Mouse (Mus musculus) left cerebral cortex, postnatal 36 days (tissue): ENCODE results near the gene Esrrg. TPM values are rescaled to one million over a fixed set of nuclear protein-coding genes. Genes with fewer than 3 reads are reported as not detected.

Source experiments
- DNase-seq, 2 experiments: peaks; one replicate each; pipeline ENCODE4 v3.0.0; 2021 to 2022; ENCODE audit warnings: low spot score in 2 of 2, mixed read lengths in 1 of 2
- intact Hi-C: fragments of 180-260 bp; cut with DNase I; formaldehyde crosslinking; loops from one replicate; pipeline ENCODE4 v1.15.1; 2025
- total RNA-seq, 2 experiments: library from RNA; stranded (reverse); gene quantifications; 2 replicates each; pipeline ENCODE4 v1.2.3; 2021

Gene Esrrg
- 10 to 100 TPM; 29.8 to 30.6 TPM for total RNA-seq

DNA sequence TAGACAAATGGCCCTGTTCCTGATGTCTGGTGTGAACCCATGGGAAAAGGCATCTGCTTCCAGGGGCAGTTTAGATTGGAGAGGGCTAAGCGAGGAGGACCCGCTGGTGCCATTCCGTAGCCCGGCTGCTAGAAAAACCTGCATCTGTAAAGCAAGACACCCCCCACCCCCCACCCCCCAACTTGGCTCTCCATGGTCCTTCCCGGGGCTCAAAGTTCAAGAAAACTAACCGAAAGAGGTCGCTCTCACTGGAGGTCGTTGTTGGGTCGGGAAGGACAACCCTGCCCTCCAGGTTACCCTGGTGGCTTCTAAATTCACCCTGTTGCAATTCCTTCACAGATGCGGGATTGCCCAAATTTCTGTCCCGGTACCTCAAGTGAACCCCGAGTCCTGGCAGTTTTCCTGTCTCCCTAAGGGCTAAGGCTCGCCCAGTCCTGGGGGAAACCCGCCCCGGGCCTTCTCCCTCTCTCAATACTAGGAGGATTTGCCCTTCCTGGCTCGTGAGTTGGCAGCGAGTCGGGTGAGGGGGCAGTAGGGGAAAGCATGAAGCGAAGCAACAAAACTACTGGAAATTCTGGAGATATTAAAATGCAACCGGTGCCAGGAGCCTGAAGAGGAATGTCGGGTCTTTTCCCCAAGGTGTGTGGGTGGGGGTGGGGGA is at the start of gene Esrrg:
TSS of gene Esrrg (plus strand) at position 531 of the 661 bp plus-strand sequence.
- no peak for DNase-seq

DNA sequence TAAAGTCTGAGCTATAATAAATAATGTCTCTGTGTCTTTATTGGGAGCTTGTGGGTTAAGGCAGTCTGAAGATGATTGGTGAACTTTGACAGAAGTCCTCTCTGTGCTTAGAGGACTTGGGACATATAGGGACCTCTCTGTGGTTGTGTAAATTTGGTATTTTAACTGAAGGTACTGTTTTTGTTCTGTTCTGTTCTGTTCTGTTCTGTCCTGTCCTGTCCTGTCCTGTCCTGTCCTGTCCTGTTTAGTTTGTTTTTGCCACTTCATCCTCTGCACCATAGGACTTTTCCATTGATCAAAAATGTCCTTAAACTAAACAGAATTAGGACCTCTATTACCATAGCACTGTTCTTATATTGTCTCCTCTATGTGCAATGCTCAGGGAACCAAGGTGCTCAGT is 24.6 kb upstream of the Esrrg start:
- no peak for DNase-seq
- intact Hi-C loops: no loop called here

More for the DNA sequence above, at the start of gene Esrrg:
- intact Hi-C loops: no loop called here

DNA sequence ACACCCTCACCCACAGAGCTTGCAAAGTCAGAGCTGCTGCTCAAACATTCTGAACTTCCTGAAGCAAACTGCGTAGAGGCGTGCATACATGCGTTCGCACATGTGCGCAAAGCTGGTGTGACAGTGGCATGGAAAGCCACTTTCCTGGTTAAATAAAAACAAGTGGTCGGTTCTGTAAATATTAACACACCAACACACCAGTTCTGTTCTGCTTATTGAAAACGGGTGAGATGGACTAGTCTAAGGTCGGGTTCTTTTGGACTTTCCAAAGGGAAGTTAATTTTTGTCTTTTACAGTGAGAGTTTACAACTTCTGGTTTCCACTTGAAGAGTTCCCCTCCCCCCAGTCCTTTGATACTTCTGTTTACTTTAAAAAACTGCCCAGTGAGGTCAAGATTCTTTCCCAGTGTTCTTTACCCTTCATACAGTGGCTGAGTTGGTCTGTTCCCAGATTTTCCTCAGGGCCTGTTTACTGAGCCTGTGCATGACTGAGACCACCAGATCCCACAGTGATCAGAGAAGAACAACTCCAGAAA is 22.0 kb upstream of the Esrrg start:
- intact Hi-C loops: no loop called here
- no peak for DNase-seq

DNA sequence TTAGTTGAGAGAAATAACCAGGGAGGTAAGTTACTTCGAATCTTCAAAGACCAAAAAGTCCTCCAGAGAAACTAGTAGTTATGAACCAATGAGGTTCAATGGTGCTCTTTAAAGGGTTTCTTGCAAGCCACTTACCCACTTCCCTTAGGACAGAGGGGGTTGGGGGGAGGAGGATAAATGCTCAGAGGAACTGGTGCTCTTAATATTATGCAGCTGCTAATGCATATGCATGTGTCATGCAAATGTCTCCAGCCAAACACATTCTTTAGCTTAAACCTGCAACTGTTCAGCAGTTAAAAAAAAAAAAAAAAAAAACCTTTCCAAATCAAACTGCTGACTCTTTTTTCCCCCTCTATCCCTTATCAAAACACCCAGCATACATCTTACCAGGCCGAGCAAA is 5.6 kb upstream of the Esrrg start:
- intact Hi-C loops: no loop called here

DNA sequence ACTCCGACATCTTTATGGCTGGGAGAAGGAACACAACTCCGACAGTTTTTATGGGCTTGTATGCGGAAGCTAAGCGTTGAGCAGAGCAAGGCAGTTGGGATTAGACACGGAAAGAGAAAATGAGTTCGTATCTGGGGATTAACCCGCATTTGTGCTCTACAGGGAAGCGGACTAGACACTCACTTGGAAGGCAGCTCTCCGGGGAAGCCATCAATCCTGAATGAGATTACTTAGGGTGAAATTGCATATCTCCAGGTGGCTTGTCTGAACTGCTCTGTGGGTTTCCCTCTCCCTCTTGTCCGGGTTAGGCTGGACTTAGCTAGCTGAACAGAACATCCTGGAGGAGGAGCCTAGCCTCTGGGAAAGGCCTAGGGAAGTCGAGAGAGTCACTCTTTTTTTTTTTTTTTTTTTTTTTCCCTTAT is 4.5 kb upstream of the Esrrg start:
- intact Hi-C loops: no loop called here
- DNase-seq: no peak

More for the DNA sequence above, 5.6 kb upstream of the Esrrg start:
- no peak for DNase-seq

DNA sequence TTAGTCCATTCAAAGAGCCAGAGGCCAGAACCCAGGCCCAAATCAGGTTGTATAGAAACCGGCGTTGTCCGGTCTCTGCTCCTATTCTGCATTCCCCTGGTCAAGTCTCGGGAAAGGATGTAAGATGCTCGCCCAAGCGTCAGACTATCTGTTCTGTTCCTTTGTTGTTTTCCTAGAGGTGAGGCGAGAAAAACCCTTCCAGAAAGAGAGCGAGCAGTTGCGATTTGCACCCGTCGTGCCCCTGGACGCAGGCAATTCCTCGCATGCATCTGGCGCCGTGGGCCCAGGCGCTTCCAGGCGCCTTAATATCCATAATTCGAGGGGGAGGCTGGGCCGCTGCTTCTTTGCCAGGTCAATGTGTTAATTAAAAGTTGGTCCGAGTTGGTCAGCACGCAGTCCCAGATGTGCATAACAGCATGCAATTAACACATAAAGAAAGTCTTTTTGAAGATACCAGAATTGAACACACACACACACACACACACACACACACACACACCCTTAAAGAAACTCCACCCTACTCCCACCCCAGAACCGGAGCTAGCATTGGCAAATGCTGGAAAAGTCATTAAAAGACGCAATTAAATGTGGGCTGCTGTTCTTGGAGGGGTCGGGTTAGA is 3.8 kb upstream of the Esrrg start:
- no peak for DNase-seq
- intact Hi-C loops: no loop called here

DNA sequence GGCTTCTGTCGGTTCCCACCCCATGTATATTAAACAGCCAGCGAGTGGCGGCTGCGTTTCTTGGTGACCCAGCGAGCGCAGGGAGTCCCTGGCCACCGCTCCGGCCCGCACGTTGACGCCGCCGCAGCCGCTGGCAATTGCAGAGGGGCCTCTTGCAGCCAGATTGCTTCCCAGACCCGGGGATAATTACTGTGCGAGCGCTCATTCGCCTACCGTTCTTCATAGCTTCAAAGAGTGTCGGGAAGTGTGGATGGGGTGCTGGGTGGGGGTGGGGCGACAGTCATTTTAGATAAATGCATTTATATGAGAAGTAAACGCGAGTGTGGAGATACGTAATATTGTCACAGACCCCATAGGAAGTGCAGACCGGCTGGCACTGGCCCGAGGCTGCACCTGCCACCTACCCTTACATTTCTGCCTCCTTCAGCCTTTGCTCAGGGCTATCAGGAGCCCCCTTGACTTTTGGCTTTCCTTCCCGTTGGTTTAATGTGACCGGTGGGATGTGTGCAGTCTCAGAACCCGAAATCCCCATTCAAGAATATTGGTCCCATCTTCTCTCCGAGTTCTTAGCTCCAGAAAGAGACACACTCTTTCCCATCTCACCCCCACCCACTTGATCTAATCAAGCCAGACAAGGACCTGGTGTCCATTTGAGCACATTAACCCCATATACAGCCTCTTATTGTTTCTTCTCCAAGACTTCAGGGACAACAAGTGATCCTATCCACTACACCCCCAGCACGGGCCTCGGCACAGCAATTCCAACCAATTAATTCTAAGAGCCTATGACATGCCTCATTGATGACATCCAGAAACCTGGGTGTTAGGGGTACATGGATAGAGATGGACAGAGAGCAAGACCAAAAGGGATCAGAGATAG is 3.0 kb upstream of the Esrrg start:
- intact Hi-C loops: no loop called here
- no peak for DNase-seq

DNA sequence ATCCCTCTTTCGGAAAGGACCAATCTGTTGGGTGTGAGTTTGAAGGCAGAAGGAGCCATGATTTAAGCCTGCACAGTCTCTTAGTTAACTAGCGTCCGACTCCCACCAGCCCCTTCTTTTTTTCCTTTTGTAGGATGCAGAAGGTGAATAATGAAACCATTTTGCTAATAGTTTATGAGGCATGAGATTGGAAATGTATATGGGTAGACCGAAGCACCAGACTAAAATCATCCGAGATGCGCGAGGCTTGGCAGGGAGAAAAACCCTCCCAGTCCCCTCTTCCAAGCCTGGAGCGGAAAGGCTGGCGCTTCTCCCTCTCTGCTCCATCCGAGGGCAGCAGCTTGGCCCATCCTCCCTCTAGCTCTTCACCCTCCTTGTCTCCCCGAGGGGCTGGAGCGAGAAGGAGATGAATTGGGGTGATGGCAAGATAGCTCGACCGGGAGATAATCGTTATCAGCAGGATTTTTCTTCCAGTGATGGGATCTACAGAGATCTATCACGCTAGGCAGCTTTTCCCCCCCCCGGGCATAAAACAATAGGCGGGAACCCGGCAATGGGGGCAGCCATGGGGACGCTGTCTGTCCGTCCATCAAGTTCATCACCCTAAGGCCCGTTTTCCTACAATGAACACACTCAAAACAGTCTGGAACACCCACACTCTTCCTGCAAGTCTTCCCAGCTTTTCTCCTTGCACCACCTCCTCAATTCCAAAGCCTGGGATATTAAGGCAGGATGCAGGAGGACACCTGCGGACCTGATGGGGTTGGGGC is 2.1 kb upstream of the Esrrg start:
- no peak for DNase-seq
- intact Hi-C loops: no loop called here

DNA sequence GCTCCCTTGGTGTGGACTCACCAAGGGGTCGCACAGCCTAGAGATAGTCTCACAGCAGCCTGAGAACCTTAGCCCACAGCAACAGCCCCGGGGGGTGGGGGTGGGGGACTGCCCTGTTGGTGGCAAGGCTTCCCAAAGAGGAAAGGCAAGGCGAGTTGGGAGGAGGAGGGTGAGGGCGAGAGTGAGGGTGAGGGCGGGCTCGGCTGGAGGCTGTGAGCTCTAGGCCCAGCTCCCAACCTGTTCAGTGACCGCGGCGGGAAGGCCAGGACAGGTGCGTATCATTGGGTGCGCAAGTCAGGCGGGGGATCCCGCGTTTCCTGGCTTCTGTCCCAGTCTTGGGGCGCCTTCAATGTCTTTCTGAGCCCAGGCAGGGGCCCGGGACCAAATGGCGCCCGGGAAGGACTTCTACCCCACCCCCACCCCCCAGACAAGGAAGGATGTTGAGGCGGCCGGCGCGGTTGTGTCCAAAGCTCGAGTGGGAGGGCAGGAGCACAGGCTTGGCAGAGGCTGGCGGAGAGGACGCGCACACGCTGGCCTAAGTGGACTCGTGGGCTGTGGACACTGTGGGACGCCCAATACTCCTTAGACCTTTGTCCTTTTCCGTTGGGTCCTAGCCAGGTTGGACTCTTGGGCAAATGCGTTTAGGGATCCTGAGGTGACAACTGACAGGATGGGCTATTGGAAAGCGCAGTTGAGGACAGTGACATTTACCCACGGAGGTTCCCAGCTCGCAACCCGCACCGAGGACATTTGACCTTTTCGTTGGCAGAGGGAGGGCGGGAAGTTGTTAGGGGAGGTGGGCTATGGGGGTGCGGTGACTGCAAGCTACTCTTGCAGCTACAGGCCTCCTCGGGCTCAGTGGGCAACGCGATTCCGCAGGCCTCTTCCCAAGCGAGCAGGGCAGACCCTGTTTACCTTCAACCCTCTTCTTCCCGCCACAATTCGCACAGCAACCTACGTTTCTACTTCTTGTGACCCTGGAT is 1.2 kb upstream of the Esrrg start:
- intact Hi-C loops: no loop called here

DNA sequence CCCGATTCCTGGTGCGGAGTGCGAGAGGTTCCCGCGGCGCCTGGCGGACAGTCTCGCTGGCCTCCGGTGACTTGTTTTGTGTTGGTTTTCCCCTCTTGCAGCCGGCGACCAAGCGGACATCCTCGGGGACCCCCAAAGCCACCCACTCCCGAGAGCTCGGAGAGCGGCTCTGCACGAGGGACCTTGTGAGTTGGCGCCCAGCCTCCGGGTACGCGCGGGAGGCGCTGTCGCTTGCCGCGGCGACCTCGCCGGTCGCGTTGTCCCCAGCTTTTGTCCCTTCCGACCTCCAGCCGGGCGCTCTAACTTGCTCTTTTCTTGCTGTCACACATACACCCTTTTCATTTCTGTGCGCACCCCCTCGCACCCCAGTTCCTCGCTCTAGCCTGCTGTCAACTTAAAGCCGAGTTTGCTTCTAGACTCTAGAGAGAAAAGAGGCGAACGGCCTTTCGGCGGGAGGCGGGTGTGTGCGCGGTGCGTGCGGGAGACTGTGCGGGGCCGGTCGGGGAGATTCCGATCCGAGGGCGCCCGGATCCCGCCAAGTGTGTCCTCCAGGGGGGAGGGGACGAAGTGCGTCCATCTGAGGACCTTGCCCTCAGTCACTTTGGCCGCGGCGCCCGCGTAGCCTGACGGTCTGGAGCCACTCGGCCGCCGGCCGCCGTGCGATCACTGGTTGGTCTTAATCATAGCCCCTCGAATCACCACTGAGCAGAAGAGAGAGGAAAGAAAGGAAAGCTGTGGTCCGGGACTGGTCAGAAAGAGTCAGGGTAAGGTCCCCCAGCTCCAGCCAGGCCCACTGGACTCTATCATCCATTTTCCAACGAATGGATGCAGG is 646 bp downstream of the Esrrg start:
- no peak for DNase-seq
- intact Hi-C loops: no loop called here

More for the DNA sequence above, 1.2 kb upstream of the Esrrg start:
- DNase-seq: no peak

DNA sequence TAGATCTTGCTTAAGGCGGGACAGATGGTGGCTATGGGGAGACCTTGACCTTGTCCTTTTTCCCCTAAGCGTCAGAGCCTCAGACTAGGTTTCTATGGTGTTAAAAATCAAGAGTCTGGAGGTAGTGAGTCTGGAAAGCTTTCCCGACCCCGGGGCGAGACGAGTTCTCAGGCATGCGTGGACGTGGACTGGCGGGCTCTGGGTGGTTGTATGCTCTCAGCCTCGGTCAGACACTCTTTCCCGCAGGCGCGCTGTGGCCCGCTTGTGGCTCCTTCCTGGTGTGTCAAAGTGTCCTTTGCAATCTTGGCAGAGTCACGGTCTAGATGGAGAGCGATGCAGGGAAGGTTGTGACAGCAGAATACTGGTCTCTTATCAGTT is 1.3 kb downstream of the Esrrg start:
- intact Hi-C loops: no loop called here
- no peak for DNase-seq

DNA sequence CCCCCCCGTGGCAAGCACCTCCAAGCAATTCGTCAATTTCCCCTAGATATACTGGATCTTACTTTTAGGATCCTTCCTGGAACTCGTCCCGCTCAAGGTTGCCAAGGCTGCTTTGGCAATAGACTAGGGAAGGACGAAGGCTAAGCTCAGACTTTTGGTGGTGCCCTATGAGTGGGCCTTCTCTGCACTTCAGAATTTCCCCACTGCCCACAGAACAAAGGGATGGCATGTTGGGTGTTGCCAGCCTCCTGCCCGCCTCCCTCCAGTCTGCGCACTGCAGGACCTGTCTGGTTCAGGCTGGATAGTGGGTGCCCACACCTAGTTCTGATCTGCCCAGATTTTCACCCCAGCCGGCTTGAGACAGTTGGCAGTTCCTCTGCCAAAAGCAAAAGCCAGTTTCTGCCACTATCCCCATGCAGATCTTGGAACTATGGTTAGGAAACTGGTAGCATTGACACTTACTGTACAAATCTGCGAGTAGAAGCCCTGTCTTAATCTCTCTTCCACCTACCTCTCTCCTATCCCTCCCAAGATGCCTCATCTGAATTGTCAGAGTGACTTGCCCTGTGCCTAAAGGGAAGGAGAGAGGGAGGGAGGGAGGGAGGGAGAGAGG is 1.9 kb downstream of the Esrrg start:
- intact Hi-C loops: no loop called here

DNA sequence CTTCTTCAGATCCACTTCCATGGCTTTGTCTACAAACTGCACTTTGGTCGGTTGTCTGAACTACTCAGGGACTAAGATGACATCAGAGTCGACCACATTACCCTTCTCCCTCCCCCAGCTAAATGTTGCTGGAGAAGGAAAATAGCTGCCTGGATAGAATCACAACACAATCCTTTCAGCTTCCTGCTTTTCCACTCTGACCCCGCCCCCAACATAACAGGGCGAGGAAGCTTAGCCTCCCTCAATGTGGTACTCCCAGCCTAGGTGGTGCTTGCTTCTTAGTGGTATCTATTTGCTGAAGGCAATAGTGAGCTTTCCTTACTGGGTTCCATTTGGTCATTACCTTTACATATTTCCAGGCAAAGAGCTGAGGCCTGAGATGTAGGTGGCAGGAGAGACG is 3.3 kb downstream of the Esrrg start:
- intact Hi-C loops: no loop called here
- no peak for DNase-seq

More for the DNA sequence above, 1.9 kb downstream of the Esrrg start:
- no peak for DNase-seq

DNA sequence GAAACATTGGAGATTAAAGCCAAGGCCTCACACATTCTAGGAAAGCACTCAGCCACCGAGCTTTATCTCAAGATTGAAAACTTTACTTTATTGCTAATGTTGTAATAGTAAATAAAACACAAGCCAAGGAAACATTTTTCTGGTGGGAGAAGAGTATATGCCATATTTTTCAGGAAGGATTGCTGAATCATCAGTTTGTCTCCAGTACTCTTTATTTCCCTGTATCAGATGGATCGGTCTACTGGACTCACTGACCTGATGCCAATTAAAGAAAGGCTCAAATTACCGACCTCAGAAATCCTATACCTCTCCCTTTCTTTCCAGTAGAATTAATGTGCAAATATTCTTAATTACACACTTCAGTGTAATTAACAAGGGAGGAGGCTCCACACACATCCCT is 4.7 kb downstream of the Esrrg start:
- intact Hi-C loops: no loop called here
- DNase-seq: no peak

DNA sequence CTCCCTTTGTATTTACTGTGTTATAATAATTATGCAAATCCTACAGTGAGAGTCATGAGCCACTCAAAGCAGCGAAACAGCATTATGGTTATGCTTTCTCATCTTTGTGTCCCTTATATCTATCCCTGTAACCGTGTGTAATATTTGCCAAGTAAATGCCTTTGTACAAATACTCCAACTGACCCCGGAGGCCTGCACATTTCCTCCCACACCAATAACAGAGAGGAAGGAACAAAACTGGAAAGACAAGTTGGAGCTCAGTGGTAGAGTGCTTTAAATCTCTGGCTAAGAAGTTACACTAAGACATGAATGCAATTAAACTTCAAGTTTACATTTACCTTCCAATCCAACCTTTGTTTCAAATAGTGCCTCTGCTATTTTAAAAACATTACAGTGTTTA is 15.4 kb downstream of the Esrrg start:
- DNase-seq: no peak
- intact Hi-C loops: no loop called here

DNA sequence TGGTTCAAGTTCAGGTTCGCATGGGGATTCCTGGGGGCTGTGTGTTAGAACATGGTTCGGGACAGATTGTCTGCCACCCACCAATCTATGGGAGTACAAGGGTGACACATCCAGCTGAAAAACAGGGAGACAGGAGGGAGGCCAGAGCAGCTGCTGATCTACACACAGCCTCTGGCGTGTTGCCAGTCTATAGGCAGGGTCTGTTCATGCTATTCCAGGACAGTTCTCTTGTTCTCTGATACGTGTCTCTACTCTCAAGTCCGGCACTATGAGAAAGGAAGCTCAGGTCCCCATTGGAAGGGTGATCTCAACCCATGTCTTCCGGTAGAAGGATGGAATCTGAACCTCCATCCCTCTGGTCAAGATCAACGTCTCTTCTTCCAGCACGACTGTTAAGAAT is 21.8 kb downstream of the Esrrg start:
- intact Hi-C loops: no loop called here

DNA sequence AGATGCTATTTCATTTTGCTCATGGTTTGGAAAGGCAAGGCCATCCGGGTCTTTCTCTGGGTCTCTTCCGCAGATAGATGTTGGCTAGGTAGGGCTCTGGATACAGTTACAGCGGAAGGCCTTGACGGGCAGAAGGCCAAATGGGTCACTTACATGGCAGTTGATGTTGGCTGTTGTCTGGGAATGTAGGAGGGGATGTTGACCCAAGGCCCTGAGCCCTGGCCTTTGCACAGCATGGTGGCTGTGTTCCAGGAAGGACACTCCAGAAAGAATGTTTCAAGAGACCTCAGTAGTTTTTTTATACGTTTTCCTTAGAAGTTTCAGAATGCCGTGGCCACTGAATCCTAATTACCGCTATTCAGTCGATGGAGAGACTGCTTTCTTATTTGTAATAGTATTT is 22.9 kb downstream of the Esrrg start:
- intact Hi-C loops: no loop called here
- DNase-seq: no peak

More for the DNA sequence above, 21.8 kb downstream of the Esrrg start:
- no peak for DNase-seq
